Mouse (Mus musculus) hindbrain, embryonic 14.5 days (tissue): ENCODE results near the gene Nudt14. TPM values are rescaled to one million over a fixed set of nuclear protein-coding genes. Genes with fewer than 3 reads are reported as not detected.

ENCODE experiments used
- microRNA-seq: library from miRNA; unstranded; fragments of <30 nt; microRNA quantifications from one replicate; pipeline ENCODE4, GENCODE M21; 2016
- polyA plus RNA-seq: library from polyadenylated mRNA; unstranded; fragments of >200 nt; fragmentation: Nextera tagmentation; extraction: Ambion mirVana; gene quantifications from 2 replicates; pipeline ENCODE4 v1.2.1, GENCODE M21; 2014

The Nudt14 gene
- polyA plus RNA-seq, 1 experiment from 2014 or later: 70.1 TPM

Small RNAs within 50 kb of the gene (microRNA-seq; reads per million reads assigned to microRNA genes)
- gene Mir6941: 0.81 reads per million

Other genes with a start within 250 kb of the Nudt14 start
- gene Cep170b, start 221.7 kb downstream of the Nudt14 start, polyA plus RNA-seq: 39.5 and 41.9 TPM in 2 replicates
- gene Pld4, start 181.5 kb downstream of the Nudt14 start, polyA plus RNA-seq: 7.1 and 7.9 TPM in 2 replicates
- 1.9 and 2.5 TPM in 2 replicates for gene Ahnak2, start 139.5 kb downstream of the Nudt14 start, polyA plus RNA-seq
- gene Clba1, start 133.2 kb downstream of the Nudt14 start, polyA plus RNA-seq: 20.2 and 21.0 TPM in 2 replicates
- 39.1 and 43.4 TPM in 2 replicates for gene Cdca4, start 112.7 kb downstream of the Nudt14 start, polyA plus RNA-seq
- not detected in 2 replicates for gene Gpr132, start 73.9 kb downstream of the Nudt14 start, polyA plus RNA-seq
- gene Jag2, start 12.3 kb downstream of the Nudt14 start, polyA plus RNA-seq: 12.5 and 16.1 TPM in 2 replicates
- gene Btbd6, start 34.4 kb upstream of the Nudt14 start, polyA plus RNA-seq: 52.2 and 52.8 TPM in 2 replicates
- 41.4 and 46.3 TPM in 2 replicates for gene Brf1, start 58.6 kb upstream of the Nudt14 start, polyA plus RNA-seq
- gene Pacs2, start 72.4 kb upstream of the Nudt14 start, polyA plus RNA-seq: 26.8 and 27.9 TPM in 2 replicates
- gene Tex22, start 132.4 kb upstream of the Nudt14 start, polyA plus RNA-seq: 0.40 TPM in 1 of 2 replicates, not detected in the other
- 17.8 and 19.3 TPM in 2 replicates for gene Mta1, start 156.2 kb upstream of the Nudt14 start, polyA plus RNA-seq
- gene Crip2, start 198.1 kb upstream of the Nudt14 start, polyA plus RNA-seq: 280 and 288 TPM in 2 replicates
- 30.5 and 34.4 TPM in 2 replicates for gene Crip1, start 204.2 kb upstream of the Nudt14 start, polyA plus RNA-seq
- gene Tedc1, start 214.3 kb upstream of the Nudt14 start, polyA plus RNA-seq: 10.2 and 14.4 TPM in 2 replicates
- 28.0 and 33.4 TPM in 2 replicates for gene Tmem121, start 243.8 kb upstream of the Nudt14 start, polyA plus RNA-seq